Mouse (Mus musculus): ENCODE measurements around the gene Fbxo8. TPM values are rescaled to one million over a fixed set of nuclear protein-coding genes. Genes with fewer than 3 reads are reported as not detected.
A peak's percentile ranks its signal among the peaks of the same experiment; 100 is the strongest.

Gene Fbxo8
- polyA plus RNA-seq, 1 experiment from 2014 or later: 47.0 TPM

DNA sequence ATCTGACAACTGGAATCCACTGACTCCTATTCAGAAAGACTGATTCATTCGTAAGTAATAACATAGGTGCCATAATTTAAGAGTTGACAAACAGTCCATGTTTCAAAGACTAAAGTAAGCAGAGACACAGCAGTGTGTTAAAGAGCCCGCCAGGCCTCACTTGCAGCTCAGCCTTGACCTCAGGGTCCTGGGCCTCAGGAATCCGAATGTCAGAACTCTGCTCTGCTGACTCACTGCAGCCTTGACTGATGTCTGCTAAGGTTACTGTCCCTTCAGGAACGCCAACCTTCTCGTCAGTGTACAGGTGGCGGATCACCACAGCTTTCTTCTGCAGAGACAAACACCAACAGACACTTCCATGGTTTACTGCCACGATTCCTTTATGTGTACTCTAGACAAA, 10.2 kb upstream of the Fbxo8 start:
- Histone ChIP-seq H3K9ac (no peak overlapping the region), H3K4me3 (replicated peaks; ENCODE audit: low read length) (no peak overlapping the region), H3K4me1 (replicated peaks; ENCODE audit: control insufficient read depth, insufficient read depth, low read length) (no peaks in the 10 kb centered on the region), H3K4me2 (replicated peaks) (no peak overlapping the region), H3K36me3 (replicated peaks; ENCODE audit: control insufficient read depth, insufficient read depth) (peaks cover 74% of the 10 kb centered on the region), H3K27me3 (ENCODE audit: control insufficient read depth, insufficient read depth, low read length) (no peaks in the 10 kb centered on the region), H3K27ac (no peak overlapping the region), H3K9me3 (ENCODE audit: control insufficient read depth, low read length) (no peaks in the 10 kb centered on the region)
- no peak for ATAC-seq (ENCODE audit: low FRiP score)
- DNase-seq (ENCODE audit: low spot score): no peak
- WGBS: 91% methylated on average over 7 of the region's 7 CpGs

DNA sequence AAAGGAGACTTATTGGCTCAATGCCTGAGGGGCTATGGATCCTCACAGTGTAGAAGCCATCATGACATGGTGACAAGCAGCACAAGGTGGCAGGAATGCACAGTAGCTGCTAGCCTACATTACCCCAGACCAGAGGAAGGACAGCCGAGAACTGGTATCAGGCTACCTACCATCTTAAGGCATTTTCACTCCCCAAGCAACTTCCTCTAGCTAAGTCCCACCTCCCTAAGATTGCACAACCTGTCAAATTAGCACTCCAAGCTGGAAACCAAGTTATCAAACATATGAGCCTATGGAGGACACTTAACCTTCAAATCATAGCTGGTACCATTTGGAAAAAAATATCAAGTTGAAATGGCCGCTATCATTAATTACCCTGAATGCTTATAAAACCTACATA, 3.0 kb upstream of the Fbxo8 start:
- WGBS: 97% methylated on average over 2 of the region's 2 CpGs
- Histone ChIP-seq H3K9me3 (ENCODE audit: control insufficient read depth, low read length) (no peaks in the 10 kb centered on the region), H3K36me3 (replicated peaks; ENCODE audit: control insufficient read depth, insufficient read depth) (peaks cover 17% of the 10 kb centered on the region), H3K27ac (no peak overlapping the region), H3K4me2 (replicated peaks) (no peak overlapping the region), H3K4me3 (replicated peaks; ENCODE audit: low read length) (no peak overlapping the region), H3K4me1 (replicated peaks; ENCODE audit: control insufficient read depth, insufficient read depth, low read length) (peaks cover 14% of the 10 kb centered on the region), H3K9ac (no peak overlapping the region), H3K27me3 (ENCODE audit: control insufficient read depth, insufficient read depth, low read length) (no peaks in the 10 kb centered on the region)
- ATAC-seq (ENCODE audit: low FRiP score): no peak
- no peak for DNase-seq (ENCODE audit: low spot score)

DNA sequence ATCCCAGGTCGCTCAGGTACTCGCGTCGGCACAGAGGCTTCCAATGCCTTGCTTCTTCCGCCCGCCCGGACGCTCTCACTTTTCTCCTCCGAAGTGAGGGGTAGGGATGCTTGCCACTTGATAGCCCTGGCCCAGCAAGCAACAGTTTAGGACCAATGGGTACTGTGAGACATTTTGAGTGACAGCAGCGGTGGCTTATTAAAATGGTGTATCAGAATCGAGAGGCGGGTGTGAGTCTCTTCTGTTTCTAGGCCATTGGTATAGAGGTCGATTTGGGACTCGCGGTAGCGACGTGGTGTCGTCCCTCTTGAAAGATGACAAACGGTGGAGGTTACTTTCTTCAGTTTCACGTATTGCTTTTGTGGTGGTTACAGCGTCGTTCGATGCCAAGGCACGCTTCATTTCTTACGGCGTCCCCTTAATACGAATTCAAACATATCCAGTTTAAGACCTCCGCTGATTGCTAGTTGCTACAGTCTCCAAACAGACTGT, 517 bp downstream of the Fbxo8 start:
- ATAC-seq (ENCODE audit: low FRiP score) (peak; percentile 98), DNase-seq (ENCODE audit: low spot score) (peak; percentile 85)
- Histone ChIP-seq H3K36me3 (replicated peaks; ENCODE audit: control insufficient read depth, insufficient read depth) (no peaks in the 10 kb centered on the region; the same call in 1 of the 2 replicates), H3K9me3 (ENCODE audit: control insufficient read depth, low read length) (no peaks in the 10 kb centered on the region), H3K4me1 (replicated peaks; ENCODE audit: control insufficient read depth, insufficient read depth, low read length) (peaks cover 14% of the 10 kb centered on the region), H3K4me3 (replicated peaks; ENCODE audit: low read length) (peak overlapping the region; percentile 73), H3K4me2 (replicated peaks) (peak overlapping the region; percentile 67), H3K9ac (peak overlapping the region; percentile 70), H3K27me3 (ENCODE audit: control insufficient read depth, insufficient read depth, low read length) (no peaks in the 10 kb centered on the region), H3K27ac (peak overlapping the region; percentile 88)
- WGBS: under 1% methylated on average over 28 of the region's 28 CpGs

DNA sequence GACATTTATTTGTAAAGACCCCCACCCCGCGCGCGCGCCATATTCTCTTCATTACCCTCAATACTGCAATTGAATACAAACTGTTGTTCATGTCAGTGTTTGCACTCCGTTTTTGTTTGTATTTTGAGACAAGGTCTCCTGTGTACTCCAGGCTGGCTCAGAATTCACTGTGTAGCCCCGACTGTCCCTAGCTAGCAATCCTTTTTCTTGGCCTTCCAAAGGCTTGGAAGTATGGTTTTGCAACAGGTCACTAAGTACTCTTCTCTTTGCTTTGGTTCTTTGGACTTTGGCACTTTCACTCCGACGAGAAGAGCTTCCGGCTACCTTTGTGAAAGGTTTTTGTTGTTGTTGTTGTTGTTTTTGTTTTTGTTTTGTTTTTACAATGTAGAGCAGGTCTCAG, 1.2 kb downstream of the Fbxo8 start:
- H3K27ac ChIP-seq: no peak overlapping the region
- peak overlapping the region; percentile 70 for H3K9ac ChIP-seq
- peak overlapping the region; percentile 67 for H3K4me2 ChIP-seq (replicated peaks)
- no peak for ATAC-seq (ENCODE audit: low FRiP score)
- peaks cover 14% of the 10 kb centered on the region for H3K4me1 ChIP-seq (replicated peaks; ENCODE audit: control insufficient read depth, insufficient read depth, low read length)
- no peaks in the 10 kb centered on the region for H3K27me3 ChIP-seq (ENCODE audit: control insufficient read depth, insufficient read depth, low read length)
- WGBS: 35% methylated on average over 10 of the region's 10 CpGs
- peak overlapping the region; percentile 73 for H3K4me3 ChIP-seq (replicated peaks; ENCODE audit: low read length)
- H3K36me3 ChIP-seq (replicated peaks; ENCODE audit: control insufficient read depth, insufficient read depth): no peaks in the 10 kb centered on the region
- no peak for DNase-seq (ENCODE audit: low spot score)
- no peaks in the 10 kb centered on the region for H3K9me3 ChIP-seq (ENCODE audit: control insufficient read depth, low read length)

DNA sequence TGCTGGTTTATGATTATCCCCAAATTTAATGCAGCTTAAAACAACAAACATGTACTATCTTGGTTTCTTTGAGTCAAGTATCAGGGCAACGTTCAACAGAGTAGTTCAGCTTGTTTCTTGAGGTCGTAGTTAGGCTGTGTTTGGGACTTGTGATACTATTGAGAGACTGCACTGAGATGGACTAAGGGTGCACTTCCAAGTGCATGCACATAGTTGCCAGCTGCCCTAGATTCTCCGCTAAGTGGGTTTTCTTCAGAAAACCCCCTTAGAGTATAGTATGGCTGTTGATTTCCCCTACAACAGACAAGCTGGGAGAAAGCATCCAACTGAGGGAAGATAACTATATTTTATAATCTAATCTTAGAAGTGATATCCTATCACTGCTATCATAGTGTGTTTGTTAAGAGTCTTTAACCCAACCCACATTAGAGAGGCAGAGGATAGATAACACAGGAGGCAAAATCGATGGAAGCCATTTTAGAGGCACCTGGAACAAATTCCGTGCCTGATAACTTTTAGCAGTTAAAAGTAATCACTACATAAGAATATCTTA, 1.7 kb downstream of the Fbxo8 start:
- no peak for DNase-seq (ENCODE audit: low spot score)
- WGBS: 82% methylated on average over 5 of the region's 5 CpGs
- Histone ChIP-seq H3K4me3 (replicated peaks; ENCODE audit: low read length) (no peak overlapping the region), H3K4me1 (replicated peaks; ENCODE audit: control insufficient read depth, insufficient read depth, low read length) (peaks cover 14% of the 10 kb centered on the region), H3K27ac (no peak overlapping the region), H3K9ac (no peak overlapping the region), H3K9me3 (ENCODE audit: control insufficient read depth, low read length) (no peaks in the 10 kb centered on the region), H3K27me3 (ENCODE audit: control insufficient read depth, insufficient read depth, low read length) (no peaks in the 10 kb centered on the region), H3K4me2 (replicated peaks) (peak overlapping the region; percentile 67), H3K36me3 (replicated peaks; ENCODE audit: control insufficient read depth, insufficient read depth) (no peaks in the 10 kb centered on the region)
- no peak for ATAC-seq (ENCODE audit: low FRiP score)

DNA sequence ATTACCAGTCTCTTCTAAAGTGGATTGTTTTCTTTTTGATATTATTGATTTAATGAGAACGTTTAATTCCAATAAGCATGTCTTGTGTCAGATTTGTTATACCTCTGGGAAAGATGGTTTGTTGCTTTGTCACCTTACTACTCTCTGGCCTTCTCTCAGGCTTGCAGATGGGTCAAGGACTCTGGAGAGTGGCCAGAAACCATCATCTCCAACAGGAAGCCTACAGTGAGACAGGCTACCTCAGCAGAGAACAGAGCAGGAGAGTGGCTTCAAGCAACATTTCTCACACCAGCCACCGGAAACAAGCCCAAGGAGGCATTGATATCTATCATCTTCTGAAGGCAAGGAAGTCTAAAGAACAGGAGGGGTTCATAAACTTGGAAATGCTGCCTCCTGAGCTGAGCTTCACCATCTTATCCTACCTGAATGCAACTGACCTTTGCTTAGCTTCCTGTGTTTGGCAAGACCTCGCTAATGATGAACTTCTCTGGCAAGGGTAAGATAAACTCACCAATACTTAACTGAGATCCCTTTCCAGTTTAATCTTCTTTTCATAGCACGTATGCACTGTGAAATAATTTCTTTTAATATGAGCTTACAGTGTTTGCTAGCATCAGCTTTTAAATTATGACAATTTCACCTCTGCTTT, 13.6 kb downstream of the Fbxo8 start:
- Histone ChIP-seq H3K9me3 (ENCODE audit: control insufficient read depth, low read length) (no peaks in the 10 kb centered on the region), H3K4me1 (replicated peaks; ENCODE audit: control insufficient read depth, insufficient read depth, low read length) (no peaks in the 10 kb centered on the region), H3K36me3 (replicated peaks; ENCODE audit: control insufficient read depth, insufficient read depth) (0 out of 2 replicates have a peak, but pooled peaks cover 4% of the 10 kb centered on the region), H3K9ac (no peak overlapping the region), H3K4me2 (replicated peaks) (no peak overlapping the region), H3K27me3 (ENCODE audit: control insufficient read depth, insufficient read depth, low read length) (no peaks in the 10 kb centered on the region), H3K27ac (no peak overlapping the region), H3K4me3 (replicated peaks; ENCODE audit: low read length) (no peak overlapping the region)
- ATAC-seq (ENCODE audit: low FRiP score): no peak
- DNase-seq (ENCODE audit: low spot score): no peak
- 93% methylated on average over 4 of the region's 4 CpGs for WGBS

DNA sequence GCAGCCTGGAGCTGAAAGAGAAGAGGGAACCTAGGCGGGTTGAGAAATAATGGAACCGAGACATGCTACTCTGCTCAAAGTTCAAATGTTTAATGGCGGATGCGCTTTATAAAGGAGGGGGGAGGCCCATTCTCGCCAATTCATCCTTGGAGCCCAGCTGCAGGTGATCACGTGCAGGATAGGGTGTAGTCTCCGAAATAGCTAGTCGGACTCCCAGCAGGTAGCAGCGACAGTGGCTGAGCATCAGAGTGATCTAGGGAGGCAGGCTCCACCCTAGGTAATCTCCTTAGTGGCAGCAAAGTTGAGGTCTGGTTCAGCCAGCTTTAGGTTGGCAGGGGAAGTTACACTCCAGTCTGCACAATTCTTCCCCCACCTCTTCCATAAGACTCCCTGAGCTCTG, 16.0 kb downstream of the Fbxo8 start:
- Histone ChIP-seq H3K4me1 (replicated peaks; ENCODE audit: control insufficient read depth, insufficient read depth, low read length) (no peaks in the 10 kb centered on the region), H3K9me3 (ENCODE audit: control insufficient read depth, low read length) (no peaks in the 10 kb centered on the region), H3K9ac (no peak overlapping the region), H3K4me2 (replicated peaks) (no peak overlapping the region), H3K4me3 (replicated peaks; ENCODE audit: low read length) (no peak overlapping the region), H3K36me3 (replicated peaks; ENCODE audit: control insufficient read depth, insufficient read depth) (peaks cover 11% of the 10 kb centered on the region; the same call in 1 of the 2 replicates), H3K27me3 (ENCODE audit: control insufficient read depth, insufficient read depth, low read length) (no peaks in the 10 kb centered on the region), H3K27ac (no peak overlapping the region)
- no peak for ATAC-seq (ENCODE audit: low FRiP score)
- DNase-seq (ENCODE audit: low spot score): no peak
- WGBS: 93% methylated on average over 9 of the region's 9 CpGs

DNA sequence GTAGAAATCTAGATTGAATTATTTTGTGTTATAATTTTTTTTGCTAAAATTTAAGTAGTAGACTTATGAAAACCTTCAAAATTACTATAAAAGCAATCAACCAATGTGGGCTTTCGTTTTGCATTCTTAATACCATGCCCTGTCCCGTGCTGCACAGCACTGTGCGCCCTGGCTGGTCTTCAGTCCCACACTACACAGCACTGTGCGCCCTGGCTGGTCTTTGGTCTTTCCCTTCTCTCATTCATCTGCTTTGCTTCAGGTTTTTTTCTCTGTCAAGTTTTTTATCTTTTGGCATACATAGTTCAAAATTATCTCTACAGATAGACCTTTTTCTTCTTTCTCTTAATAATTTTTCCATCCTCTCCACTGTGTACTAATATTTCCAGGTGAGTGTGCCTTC, 30.0 kb downstream of the Fbxo8 start:
- ATAC-seq (ENCODE audit: low FRiP score) (no peak), DNase-seq (ENCODE audit: low spot score) (no peak)
- H3K4me3 ChIP-seq (replicated peaks; ENCODE audit: low read length): no peak overlapping the region
- no peaks in the 10 kb centered on the region for H3K4me1 ChIP-seq (replicated peaks; ENCODE audit: control insufficient read depth, insufficient read depth, low read length)
- H3K36me3 ChIP-seq (replicated peaks; ENCODE audit: control insufficient read depth, insufficient read depth): no peaks in the 10 kb centered on the region
- H3K9me3 ChIP-seq (ENCODE audit: control insufficient read depth, low read length): no peaks in the 10 kb centered on the region
- no peak overlapping the region for H3K27ac ChIP-seq
- 92% methylated on average over 4 of the region's 4 CpGs for WGBS
- no peak overlapping the region for H3K4me2 ChIP-seq (replicated peaks)
- no peaks in the 10 kb centered on the region for H3K27me3 ChIP-seq (ENCODE audit: control insufficient read depth, insufficient read depth, low read length)
- H3K9ac ChIP-seq: no peak overlapping the region

DNA sequence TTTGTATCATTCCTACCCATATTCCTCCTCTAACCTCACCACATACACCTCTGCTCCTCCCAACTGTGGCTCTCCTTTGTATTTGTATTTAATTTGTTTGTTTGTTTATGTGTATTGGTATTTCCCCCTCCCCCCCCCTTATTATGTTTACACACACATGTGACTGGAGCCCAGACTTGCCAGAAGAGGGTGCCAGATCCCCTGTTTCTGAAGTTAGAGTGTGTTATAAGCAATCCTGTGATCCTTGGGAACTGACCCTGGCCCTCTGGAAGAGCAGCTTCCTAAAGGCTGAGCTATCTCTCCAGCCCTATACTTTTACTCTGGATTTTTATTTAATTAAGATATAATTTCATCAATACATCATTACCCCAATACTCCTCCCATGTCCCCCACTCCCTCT, 32.0 kb downstream of the Fbxo8 start:
- Histone ChIP-seq H3K9ac (no peak overlapping the region), H3K27ac (no peak overlapping the region), H3K9me3 (ENCODE audit: control insufficient read depth, low read length) (no peaks in the 10 kb centered on the region), H3K4me3 (replicated peaks; ENCODE audit: low read length) (no peak overlapping the region), H3K4me1 (replicated peaks; ENCODE audit: control insufficient read depth, insufficient read depth, low read length) (no peaks in the 10 kb centered on the region), H3K4me2 (replicated peaks) (no peak overlapping the region), H3K27me3 (ENCODE audit: control insufficient read depth, insufficient read depth, low read length) (no peaks in the 10 kb centered on the region), H3K36me3 (replicated peaks; ENCODE audit: control insufficient read depth, insufficient read depth) (no peaks in the 10 kb centered on the region)
- DNase-seq (ENCODE audit: low spot score) (no peak), ATAC-seq (ENCODE audit: low FRiP score) (no peak)

Data from hindbrain, embryonic 14.5 days (tissue).